Mouse (Mus musculus) hindbrain, embryonic 11.5 days (tissue): Measurements from ENCODE around the gene 2900011O08Rik. TPM values are rescaled to one million over a fixed set of nuclear protein-coding genes. Genes with fewer than 3 reads are reported as not detected.
A peak's percentile ranks its signal among the peaks of the same experiment; 100 is the strongest.
"Not testable (repeated sequence)": the region's sequence is repeated elsewhere in the genome, so short reads cannot be mapped to it uniquely, and the experiment has no call there.

ENCODE experiments used
- ATAC-seq: fragments of 200-750 bp; cut with Nextera tagmentation; 2 replicates; pipeline ENCODE4 v1.8.0; 2017; ENCODE audit warnings: mild to moderate bottlenecking, moderate TSS enrichment, moderate library complexity; ENCODE audit not compliant: low FRiP score
- DNase-seq: peaks from one replicate; pipeline ENCODE4 v3.0.0-alpha.2; 2015; ENCODE audit warnings: low spot score
- H3K27ac ChIP-seq: fragments of 300-500 bp; sonication (generic); 2 replicates; pipeline ENCODE4 v1.5.1; 2014; ENCODE audit warnings: mild to moderate bottlenecking, low read depth, low read length
- H3K27me3 ChIP-seq: fragments of 300-500 bp; sonication (generic); 2 replicates; pipeline ENCODE4 v1.6.1; 2014; ENCODE audit warnings: mild to moderate bottlenecking, low read length, moderate library complexity, mixed read lengths; ENCODE audit not compliant: control insufficient read depth, insufficient read depth
- H3K36me3 ChIP-seq: fragments of 300-500 bp; sonication (generic); 2 replicates; pipeline ENCODE4 v1.6.1; 2014; ENCODE audit warnings: mild to moderate bottlenecking, low read length, moderate library complexity, mixed read lengths; ENCODE audit not compliant: control insufficient read depth, insufficient read depth
- H3K4me1 ChIP-seq: fragments of 300-500 bp; sonication (generic); replicated peaks from 2 replicates; pipeline ENCODE4 v1.6.1; 2014; ENCODE audit warnings: low read length, mixed read lengths; ENCODE audit not compliant: control insufficient read depth, insufficient read depth
- H3K4me2 ChIP-seq: fragments of 300-500 bp; sonication (generic); replicated peaks from 2 replicates; pipeline ENCODE4 v1.6.1; 2014; ENCODE audit warnings: mild to moderate bottlenecking, low read depth, low read length
- H3K4me3 ChIP-seq: fragments of 300-500 bp; sonication (generic); 2 replicates; pipeline ENCODE4 v1.5.1; 2014; ENCODE audit warnings: low read depth, low read length
- H3K9ac ChIP-seq: fragments of 300-500 bp; sonication (generic); 2 replicates; pipeline ENCODE4 v1.6.1; 2014; ENCODE audit warnings: low read depth, low read length
- H3K9me3 ChIP-seq: fragments of 300-500 bp; sonication (generic); 2 replicates; pipeline ENCODE4 v1.6.1; 2016; ENCODE audit warnings: low read length; ENCODE audit not compliant: control insufficient read depth
- WGBS: fragments of 180-500 bp; shearing (Covaris S2); extraction: QIAGEN DNeasy Blood & Tissue Kit; methylation state at CpG from one replicate; pipeline ENCODE4 v1.1.7; 2014; 5-methylcytosine and 5-hydroxymethylcytosine counted together
- polyA plus RNA-seq: library from polyadenylated mRNA; unstranded; fragments of >200 nt; fragmentation: Nextera tagmentation; extraction: Ambion mirVana; gene quantifications from 2 replicates; pipeline ENCODE4 v1.2.1, GENCODE M21; 2014

Gene 2900011O08Rik
- polyA plus RNA-seq, 1 experiment from 2014 or later, result 38.4 TPM

GRCm38 (mm10) chr16:14046224-14046756 is 59.9 kb downstream of the 2900011O08Rik start:
- WGBS, result 86% methylated on average over 4 of the region's 4 CpGs
- Histone ChIP-seq H3K9ac (no peak overlapping the region), H3K4me1 (no peaks in the 10 kb centered on the region), H3K9me3 (no peaks in the 10 kb centered on the region), H3K27me3 (no peaks in the 10 kb centered on the region), H3K4me3 (no peak overlapping the region), H3K4me2 (no peak overlapping the region), H3K27ac (no peak overlapping the region), H3K36me3 (no peaks in the 10 kb centered on the region)
- DNase-seq (no peak), ATAC-seq (no peak)

- Histone ChIP-seq H3K4me3 (no peak overlapping the region), H3K9ac (no peak overlapping the region), H3K27me3 (no peaks in the 10 kb centered on the region), H3K27ac (no peak overlapping the region), H3K36me3 (no peaks in the 10 kb centered on the region), H3K4me2 (no peak overlapping the region), H3K9me3 (no peaks in the 10 kb centered on the region), H3K4me1 (no peaks in the 10 kb centered on the region)
- DNase-seq (no peak), ATAC-seq (no peak)
- WGBS, result 86% methylated on average over 2 of the region's 2 CpGs
Observed at GRCm38 (mm10) chr16:14052221-14052620, 65.8 kb downstream of the 2900011O08Rik start.

- H3K4me1 ChIP-seq, result no peaks in the 10 kb centered on the region
- H3K9me3 ChIP-seq, result no peaks in the 10 kb centered on the region
- no peaks in the 10 kb centered on the region for H3K27me3 ChIP-seq
- H3K36me3 ChIP-seq, result no peaks in the 10 kb centered on the region
- ATAC-seq, result no peak
- no peak overlapping the region for H3K27ac ChIP-seq
- no peak for DNase-seq
- no peak overlapping the region for H3K9ac ChIP-seq
- no peak overlapping the region for H3K4me2 ChIP-seq
- no peak overlapping the region for H3K4me3 ChIP-seq
- 84% methylated on average over 5 of the region's 5 CpGs for WGBS
Observed at GRCm38 (mm10) chr16:14053116-14053515, 66.7 kb downstream of the 2900011O08Rik start.

GRCm38 (mm10) chr16:14055271-14055670 is 68.9 kb downstream of the 2900011O08Rik start:
- Histone ChIP-seq H3K27me3 (no peaks in the 10 kb centered on the region), H3K4me3 (no peak overlapping the region), H3K4me1 (no peaks in the 10 kb centered on the region), H3K9ac (no peak overlapping the region), H3K4me2 (no peak overlapping the region), H3K9me3 (no peaks in the 10 kb centered on the region), H3K36me3 (no peaks in the 10 kb centered on the region), H3K27ac (no peak overlapping the region)
- ATAC-seq (no peak), DNase-seq (no peak)
- WGBS, result 62% methylated on average over 1 of the region's 1 CpGs

GRCm38 (mm10) chr16:14056734-14057133 is 70.3 kb downstream of the 2900011O08Rik start:
- no peak overlapping the region for H3K27ac ChIP-seq
- H3K4me2 ChIP-seq, result no peak overlapping the region
- ATAC-seq (no peak), DNase-seq (no peak)
- no peaks in the 10 kb centered on the region for H3K9me3 ChIP-seq
- WGBS, result 85% methylated on average over 4 of the region's 4 CpGs
- H3K27me3 ChIP-seq, result no peaks in the 10 kb centered on the region
- no peak overlapping the region for H3K4me3 ChIP-seq
- H3K36me3 ChIP-seq, result no peaks in the 10 kb centered on the region
- H3K9ac ChIP-seq, result no peak overlapping the region
- no peaks in the 10 kb centered on the region for H3K4me1 ChIP-seq

- H3K4me3 ChIP-seq, result no peak overlapping the region
- ATAC-seq, result no peak
- no peaks in the 10 kb centered on the region for H3K4me1 ChIP-seq
- WGBS, result 25% methylated on average over 1 of the region's 1 CpGs
- H3K9ac ChIP-seq, result no peak overlapping the region
- no peaks in the 10 kb centered on the region for H3K27me3 ChIP-seq
- H3K4me2 ChIP-seq, result no peak overlapping the region
- no peaks in the 10 kb centered on the region for H3K9me3 ChIP-seq
- H3K27ac ChIP-seq, result no peak overlapping the region
- DNase-seq, result peak; percentile 1
- no peaks in the 10 kb centered on the region for H3K36me3 ChIP-seq
Observed at GRCm38 (mm10) chr16:14058541-14058940, 72.1 kb downstream of the 2900011O08Rik start.

- no peak for DNase-seq
- Histone ChIP-seq H3K4me2 (no peak overlapping the region), H3K36me3 (no peaks in the 10 kb centered on the region), H3K4me3 (no peak overlapping the region), H3K27ac (no peak overlapping the region), H3K9me3 (no peaks in the 10 kb centered on the region), H3K9ac (no peak overlapping the region), H3K4me1 (no peaks in the 10 kb centered on the region), H3K27me3 (no peaks in the 10 kb centered on the region)
- ATAC-seq, result no peak
- 73% methylated on average over 1 of the region's 1 CpGs for WGBS
Observed at GRCm38 (mm10) chr16:14059118-14059854, 72.9 kb downstream of the 2900011O08Rik start.

- Histone ChIP-seq H3K4me3 (no peak overlapping the region), H3K9ac (no peak overlapping the region), H3K4me2 (no peak overlapping the region), H3K4me1 (no peaks in the 10 kb centered on the region), H3K36me3 (no peaks in the 10 kb centered on the region), H3K27me3 (no peaks in the 10 kb centered on the region), H3K9me3 (no peaks in the 10 kb centered on the region), H3K27ac (no peak overlapping the region)
- ATAC-seq (no peak), DNase-seq (no peak)
- 84% methylated on average over 5 of the region's 5 CpGs for WGBS
Observed at GRCm38 (mm10) chr16:14059869-14060268, 73.5 kb downstream of the 2900011O08Rik start.

GRCm38 (mm10) chr16:14066571-14066970 is 80.2 kb downstream of the 2900011O08Rik start:
- H3K27ac ChIP-seq, H3K36me3 ChIP-seq, H3K4me3 ChIP-seq, H3K9me3 ChIP-seq, H3K27me3 ChIP-seq, ATAC-seq, DNase-seq, H3K9ac ChIP-seq, H3K4me2 ChIP-seq, H3K4me1 ChIP-seq: not testable (repeated sequence)
- 89% methylated on average over 4 of the region's 4 CpGs for WGBS
